Mouse (Mus musculus) left cerebral cortex, adult 2 months (tissue): Measurements from ENCODE around the gene Wdr54. TPM values are rescaled to one million over a fixed set of nuclear protein-coding genes. Genes with fewer than 3 reads are reported as not detected.

Experiments
- DNase-seq, 2 experiments: peaks; one replicate each; pipeline ENCODE4 v3.0.0; 2021 to 2022; ENCODE audit warnings: low spot score in 2 of 2, mixed read lengths in 1 of 2; ENCODE audit errors: extremely low spot score in 1 of 2
- H3K27ac ChIP-seq: fragments of 200-600 bp; 2 replicates; pipeline ENCODE4 v1.8.1; 2022
- H3K4me3 ChIP-seq: fragments of 200-600 bp; 2 replicates; pipeline ENCODE4 v1.8.1; 2022
- CTCF ChIP-seq: fragments of 200-600 bp; IDR thresholded peaks from 2 replicates; pipeline ENCODE4 v1.8.1; 2022; ENCODE audit warnings: antibody characterized with exemption, mild to moderate bottlenecking, moderate library complexity
- intact Hi-C: fragments of 180-260 bp; cut with DNase I; formaldehyde crosslinking; loops from one replicate; pipeline ENCODE4 v1.15.1; 2025
- long read RNA-seq, 2 experiments: library from polyadenylated mRNA; stranded (forward); transcript quantifications; one replicate each; pipeline ENCODE4 v2.0.0; 2021; ENCODE audit warnings: borderline mapping rate in 2 of 2
- total RNA-seq, 2 experiments: library from RNA; stranded (reverse); gene quantifications; 2 replicates each; pipeline ENCODE4 v1.2.3; 2021

Gene Wdr54
- 10 to 100 TPM; 26.0 to 26.6 TPM for total RNA-seq
- long read RNA-seq, experiment 1, partial matches to known transcripts, result 0 of 5 reads
- long read RNA-seq, experiment 1, other reads (novel, unspliced or antisense), result 5 of 5 reads
- long read RNA-seq, experiment 2, full-length matches to known transcripts, result 2 of 11 reads
- long read RNA-seq, experiment 2, partial matches to known transcripts, result 0 of 11 reads
- long read RNA-seq, experiment 2, other reads (novel, unspliced or antisense), result 9 of 11 reads

DNA sequence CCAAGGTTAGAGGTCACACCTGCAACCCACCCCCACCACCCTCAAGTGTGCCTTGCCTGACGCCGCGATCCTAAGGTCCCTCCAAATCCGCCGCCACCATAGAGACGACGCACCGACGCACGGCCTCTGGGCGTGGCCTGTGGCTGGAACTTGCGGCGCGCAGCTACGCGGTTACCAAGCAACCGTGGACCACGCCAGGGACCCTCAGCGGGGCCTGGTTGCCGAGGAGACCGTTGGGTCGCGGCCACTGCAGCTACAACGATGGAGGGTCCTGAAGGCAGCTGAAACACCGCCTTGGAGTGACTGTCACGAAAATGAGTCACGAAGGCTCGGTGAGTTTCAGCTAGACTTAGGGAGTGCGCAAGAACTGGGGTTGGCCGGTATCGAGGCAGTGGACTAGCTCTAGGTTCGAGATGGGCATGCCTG, at the start of gene Wdr54, which contains the start of gene 1700003E16Rik:
TSS of gene Wdr54 (minus strand) at position 139 of the 426 bp plus-strand sequence.
TSS of gene 1700003E16Rik (plus strand) at position 146 of the 426 bp plus-strand sequence.
- DNase-seq, result peak; percentile 77 to 78
- Histone ChIP-seq H3K4me3 (peak within 1 kb of the TSS; percentile 72), H3K27ac (peak within 1 kb of the TSS; percentile 72)
- TF ChIP-seq CTCF, result no peak
- intact Hi-C loops, result loop anchor here (2.0 kb wide), 2 partner anchors 41 to 159 kb away; partner anchors contain the start of gene Mogs

DNA sequence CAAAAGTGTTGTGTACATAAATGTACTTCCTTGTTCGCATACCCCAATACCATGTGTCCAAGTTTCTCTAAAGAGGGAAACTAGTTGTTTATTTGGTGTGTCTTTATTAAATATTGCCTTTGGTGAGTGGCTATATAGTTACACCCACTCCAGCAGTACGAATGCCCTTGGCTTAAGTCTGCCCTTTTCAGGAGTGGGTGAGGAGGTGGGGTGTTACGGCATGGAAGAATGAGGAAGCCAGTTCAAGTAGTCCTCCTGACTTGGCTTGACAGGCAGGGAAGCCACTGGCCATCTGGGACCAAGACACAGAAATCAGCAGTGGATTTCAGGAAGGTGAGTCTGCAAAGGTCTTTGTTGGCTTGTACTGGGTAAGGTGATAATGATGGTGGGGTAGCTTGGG, 49.7 kb upstream of the Wdr54 start:
- intact Hi-C loops, result no loop called here
- no peak for TF ChIP-seq CTCF
- H3K4me3 ChIP-seq, result no peak overlapping the region
- DNase-seq, result no peak
- H3K27ac ChIP-seq, result no peak overlapping the region

DNA sequence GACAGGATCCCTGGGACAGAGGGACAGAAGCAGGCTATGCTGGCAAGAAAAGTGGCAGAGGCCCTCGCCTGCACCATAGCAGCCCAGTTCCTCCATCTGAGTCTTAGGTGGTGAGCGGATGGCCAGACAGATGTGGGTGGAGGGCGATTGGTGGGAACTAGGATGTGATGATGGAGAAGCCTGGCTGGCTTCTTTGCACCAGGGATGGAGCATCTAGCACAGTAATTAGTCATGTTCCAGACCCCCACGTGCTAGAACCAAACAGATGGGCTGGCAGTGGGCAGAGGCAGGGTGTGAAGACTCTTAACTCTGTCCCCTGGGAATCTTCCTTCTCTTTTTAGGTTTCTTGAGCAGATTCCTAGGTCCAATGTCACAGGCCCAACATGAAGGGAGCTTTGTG, 47.1 kb upstream of the Wdr54 start:
- intact Hi-C loops, result no loop called here
- TF ChIP-seq CTCF, result no peak
- DNase-seq, result peak in 1 of 2 experiments; percentile 22
- no peak overlapping the region for H3K4me3 ChIP-seq
- H3K27ac ChIP-seq, result no peak overlapping the region

DNA sequence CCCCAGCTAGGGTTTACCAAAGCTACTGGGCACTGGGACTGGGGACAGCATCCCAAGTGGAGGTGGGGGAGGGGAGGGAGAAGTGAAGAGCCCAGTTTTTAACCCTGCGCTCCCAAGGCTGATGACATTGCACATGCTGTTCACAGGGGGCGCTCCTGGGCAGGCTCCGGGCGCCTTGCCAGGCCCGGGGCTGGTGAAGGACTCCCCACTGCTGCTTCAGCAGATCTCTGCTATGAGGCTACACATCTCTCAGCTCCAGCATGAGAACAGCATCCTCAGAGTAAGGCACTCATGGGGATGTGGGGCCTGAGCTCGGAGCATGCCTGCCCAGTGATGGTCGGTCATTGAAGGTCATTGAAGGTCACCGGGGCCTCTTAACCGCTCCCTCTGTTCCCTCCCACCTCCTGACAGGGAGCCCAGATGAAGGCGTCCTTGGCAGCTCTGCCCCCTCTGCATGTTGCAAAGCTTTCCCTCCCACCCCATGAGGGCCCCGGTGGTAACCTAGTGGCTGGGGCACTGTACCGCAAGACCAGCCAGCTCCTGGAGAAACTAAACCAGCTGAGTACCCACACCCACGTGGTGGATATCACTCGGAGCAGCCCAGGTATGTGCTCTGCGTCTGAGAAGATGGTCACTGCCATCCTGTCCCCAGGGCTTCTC, 41.3 kb upstream of the Wdr54 start:
- TF ChIP-seq CTCF, result peak; percentile 61
- H3K27ac ChIP-seq, result no peak overlapping the region
- intact Hi-C loops, result no loop called here
- peak; percentile 70 to 71 for DNase-seq
- H3K4me3 ChIP-seq, result no peak overlapping the region

DNA sequence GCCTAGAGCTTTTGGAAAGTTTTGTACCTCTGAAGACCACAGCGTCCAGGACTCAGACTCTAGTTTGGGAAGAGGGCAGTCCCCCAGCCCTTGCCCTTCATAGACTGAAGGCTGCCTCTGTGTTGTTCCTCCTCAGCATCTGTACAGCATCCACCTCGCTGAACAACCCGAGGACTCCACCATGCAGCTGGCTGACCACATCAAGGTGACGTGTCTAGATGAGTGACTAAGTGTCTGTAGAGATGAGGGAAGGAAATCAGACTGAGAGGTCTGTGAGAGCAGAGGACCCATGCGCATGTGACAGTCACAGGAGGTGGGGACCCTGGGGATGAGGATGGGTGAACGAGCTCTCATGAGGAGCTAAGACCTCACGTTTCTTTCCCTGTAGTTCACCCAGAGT, 37.4 kb upstream of the Wdr54 start:
- no peak for DNase-seq
- no peak for TF ChIP-seq CTCF
- intact Hi-C loops, result no loop called here
- H3K4me3 ChIP-seq, result no peak overlapping the region
- H3K27ac ChIP-seq, result no peak overlapping the region

DNA sequence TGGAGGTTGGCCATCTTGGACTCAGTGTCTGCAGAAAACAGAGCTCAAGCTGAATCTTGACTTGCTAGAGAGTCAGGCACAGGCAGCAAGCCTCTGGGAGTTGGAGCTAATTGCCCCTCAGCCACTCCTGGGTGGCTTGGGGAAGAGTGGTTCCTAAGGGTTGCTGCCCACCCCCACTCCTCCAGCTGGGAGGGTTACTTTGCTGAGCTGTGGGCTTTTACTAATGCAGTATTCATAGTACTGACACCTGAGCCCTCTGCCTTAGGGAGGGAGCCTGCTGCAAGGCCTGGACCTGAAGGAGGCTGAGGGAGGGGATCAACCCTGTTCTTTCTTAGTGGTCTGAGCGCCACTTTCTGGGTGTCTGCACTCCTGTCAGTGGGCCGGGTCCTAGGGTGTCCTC, 30.7 kb upstream of the Wdr54 start:
- intact Hi-C loops, result no loop called here
- Histone ChIP-seq H3K27ac (peak overlapping the region; percentile 96; the same call in 1 of the 2 replicates), H3K4me3 (peak overlapping the region; percentile 71)
- DNase-seq, result peak in 1 of 2 experiments; percentile 9
- TF ChIP-seq CTCF, result no peak

DNA sequence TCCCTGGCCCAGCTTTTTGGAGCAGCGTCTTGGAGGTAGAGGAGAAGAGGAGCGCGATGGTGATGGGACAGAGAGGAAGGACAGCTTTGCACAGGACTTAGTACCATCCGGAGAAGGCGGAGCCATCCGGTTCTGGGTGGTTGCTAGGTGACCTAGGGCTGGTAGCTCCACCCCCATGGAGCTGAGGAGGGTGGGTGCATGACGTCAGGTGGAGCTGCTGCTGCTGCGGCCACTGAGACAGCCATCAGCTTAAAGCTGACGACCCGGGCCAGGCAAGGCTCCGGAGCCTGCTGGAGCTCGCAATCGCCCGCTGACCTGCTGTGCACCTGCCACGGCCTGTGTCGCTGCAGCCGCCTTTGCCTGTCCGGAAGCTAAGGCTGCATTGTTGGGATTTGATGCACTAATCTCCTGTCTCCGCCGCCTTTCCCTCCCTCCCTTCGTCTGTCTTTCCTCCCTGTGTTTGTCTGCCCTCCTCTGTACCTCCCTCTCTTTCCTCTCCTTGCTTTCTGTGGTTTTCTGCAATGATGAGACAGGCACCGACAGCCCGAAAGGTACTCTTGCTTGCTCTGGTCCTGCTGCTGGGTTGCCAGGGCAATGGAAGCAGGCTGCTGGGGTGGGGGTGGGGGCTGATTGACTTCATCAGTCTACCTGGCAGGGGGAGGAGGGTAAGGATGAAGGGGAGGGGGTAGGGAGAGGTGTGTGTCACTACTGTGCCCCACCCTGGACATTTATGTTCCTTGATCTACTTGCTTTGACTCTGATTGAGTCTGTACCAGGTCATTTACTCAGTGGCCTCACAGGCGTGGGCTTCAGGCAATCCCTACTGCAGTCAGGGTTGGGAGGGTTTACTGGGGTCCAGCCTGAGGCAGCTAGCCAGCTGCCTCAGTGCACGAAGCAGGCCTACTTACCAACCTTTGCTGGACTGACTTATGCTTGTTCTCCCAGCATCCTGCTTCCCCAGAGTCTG, 30.0 kb upstream of the Wdr54 start:
- Histone ChIP-seq H3K27ac (peak overlapping the region; percentile 96), H3K4me3 (peak overlapping the region; percentile 71)
- no peak for TF ChIP-seq CTCF
- peak; percentile 87 to 88 for DNase-seq
- intact Hi-C loops, result no loop called here

DNA sequence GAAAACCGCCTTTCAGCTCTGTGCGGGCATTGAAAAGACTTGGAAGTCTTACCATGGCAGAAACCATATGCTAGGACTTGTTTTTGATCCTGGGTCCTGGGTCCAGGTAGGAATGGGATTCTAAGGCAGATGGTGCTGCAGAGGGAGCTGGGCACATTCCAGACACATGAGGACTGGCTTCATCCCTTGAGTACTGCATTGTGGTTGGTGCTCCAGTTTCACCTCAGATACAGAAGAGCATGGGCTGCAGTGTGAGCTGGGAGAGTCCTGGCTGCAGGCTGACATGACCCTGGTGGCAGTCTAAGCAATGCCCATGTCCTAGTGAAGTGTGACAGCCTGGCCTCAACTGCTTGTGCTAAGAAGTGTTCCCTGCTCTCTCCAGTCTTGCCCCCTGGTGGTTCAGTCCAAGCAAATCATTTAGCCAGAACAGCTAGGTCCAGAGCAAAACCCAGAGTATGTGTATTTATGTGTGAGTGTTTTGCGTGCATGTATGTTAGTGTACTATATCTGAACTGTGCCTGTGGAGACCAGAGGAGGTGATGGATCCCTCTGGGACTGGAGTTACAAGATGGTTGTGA, 28.8 kb upstream of the Wdr54 start:
- Histone ChIP-seq H3K27ac (peak overlapping the region; percentile 96), H3K4me3 (no peak overlapping the region)
- intact Hi-C loops, result no loop called here
- peak; percentile 50 for TF ChIP-seq CTCF
- DNase-seq, result peak in 1 of 2 experiments; percentile 16

DNA sequence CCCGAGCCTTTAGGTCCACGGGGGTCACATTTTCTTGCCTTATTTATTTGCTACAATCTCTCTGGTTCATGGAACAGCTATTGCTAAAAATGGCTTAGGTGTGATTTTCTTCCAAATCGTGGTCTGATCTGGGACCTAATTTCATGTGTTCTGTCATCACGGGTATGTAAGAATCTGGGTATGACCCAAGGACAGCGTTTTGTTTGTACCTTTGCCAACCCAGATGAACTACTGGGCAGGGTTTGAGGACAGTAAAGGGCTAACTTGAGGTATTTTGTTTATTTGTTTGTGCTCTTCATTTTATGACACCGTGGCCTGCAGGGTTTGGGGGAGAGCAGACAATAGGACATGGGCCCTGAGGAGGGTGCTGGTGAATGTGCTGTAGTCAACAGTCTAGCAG, 24.4 kb upstream of the Wdr54 start:
- Histone ChIP-seq H3K27ac (0 out of 2 replicates have a peak overlapping the region, but pooled peaks have one; percentile 0), H3K4me3 (peak overlapping the region; percentile 73)
- intact Hi-C loops, result no loop called here
- no peak for TF ChIP-seq CTCF
- DNase-seq, result no peak

DNA sequence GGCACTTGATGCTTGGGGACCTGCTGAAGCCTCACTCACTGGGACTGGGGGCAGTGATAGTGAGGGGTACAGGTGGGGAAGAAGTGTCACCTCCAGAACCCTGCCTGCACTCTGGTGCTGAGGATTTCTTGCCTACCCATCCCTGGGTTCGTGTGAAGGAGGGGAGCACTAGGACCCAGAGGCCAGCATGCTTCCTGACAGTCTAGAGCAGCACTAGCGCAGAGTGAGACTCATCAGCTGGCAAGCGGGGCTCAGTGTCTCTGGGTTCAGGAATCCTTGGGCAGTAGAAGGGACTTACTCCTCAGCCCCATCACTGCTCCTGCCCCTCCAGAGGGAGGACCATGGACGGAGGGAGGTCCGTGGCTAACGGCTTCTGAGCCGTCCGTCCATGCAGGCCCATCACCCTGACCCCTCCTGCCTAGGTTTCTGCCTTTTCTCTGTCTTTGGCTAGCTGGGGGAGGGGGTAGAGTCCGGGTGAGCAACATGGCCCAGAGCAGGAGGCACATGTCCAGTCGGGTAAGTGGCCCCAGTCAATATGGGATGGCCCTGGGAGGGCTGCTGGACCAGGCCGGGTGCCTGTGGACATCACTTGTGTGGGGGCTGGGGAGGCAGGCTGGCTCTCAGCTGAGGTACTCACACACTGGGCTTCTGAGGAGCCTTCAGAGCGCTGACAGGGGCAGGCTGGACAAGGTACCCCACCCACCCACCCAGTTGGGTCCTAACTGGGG, 23.4 kb upstream of the Wdr54 start:
- peak; percentile 74 for DNase-seq
- no peak for TF ChIP-seq CTCF
- intact Hi-C loops, result loop anchor here (1.0 kb wide), 1 partner anchor 8 kb away; no protein-coding TSS in a partner anchor
- H3K4me3 ChIP-seq, result peak overlapping the region; percentile 73
- peak overlapping the region; percentile 78 for H3K27ac ChIP-seq

DNA sequence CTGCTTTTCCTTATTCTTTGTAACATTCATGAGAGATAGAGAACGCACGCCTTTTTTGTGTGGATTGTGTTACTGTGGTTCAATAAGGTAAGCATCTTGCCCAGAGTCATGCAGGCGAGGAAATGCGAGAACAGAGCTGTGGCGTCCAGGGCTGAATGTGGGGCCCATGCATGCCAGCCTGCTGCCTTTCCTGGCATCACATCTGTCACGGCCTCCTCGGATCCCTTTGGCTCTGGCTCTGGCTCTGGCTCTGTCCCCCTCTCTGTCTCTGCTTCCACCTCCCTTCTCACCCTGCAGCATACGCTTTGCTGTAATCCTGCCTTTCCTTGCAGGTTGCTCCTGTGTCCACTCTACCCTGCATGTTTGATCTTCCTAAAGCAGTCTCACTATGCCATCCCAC, 19.8 kb upstream of the Wdr54 start:
- intact Hi-C loops, result no loop called here
- Histone ChIP-seq H3K4me3 (no peak overlapping the region), H3K27ac (no peak overlapping the region)
- no peak for TF ChIP-seq CTCF
- DNase-seq, result no peak
